Comparison of ENCODE assay signal across 8 mouse cellular contexts in the genomic region with DNA sequence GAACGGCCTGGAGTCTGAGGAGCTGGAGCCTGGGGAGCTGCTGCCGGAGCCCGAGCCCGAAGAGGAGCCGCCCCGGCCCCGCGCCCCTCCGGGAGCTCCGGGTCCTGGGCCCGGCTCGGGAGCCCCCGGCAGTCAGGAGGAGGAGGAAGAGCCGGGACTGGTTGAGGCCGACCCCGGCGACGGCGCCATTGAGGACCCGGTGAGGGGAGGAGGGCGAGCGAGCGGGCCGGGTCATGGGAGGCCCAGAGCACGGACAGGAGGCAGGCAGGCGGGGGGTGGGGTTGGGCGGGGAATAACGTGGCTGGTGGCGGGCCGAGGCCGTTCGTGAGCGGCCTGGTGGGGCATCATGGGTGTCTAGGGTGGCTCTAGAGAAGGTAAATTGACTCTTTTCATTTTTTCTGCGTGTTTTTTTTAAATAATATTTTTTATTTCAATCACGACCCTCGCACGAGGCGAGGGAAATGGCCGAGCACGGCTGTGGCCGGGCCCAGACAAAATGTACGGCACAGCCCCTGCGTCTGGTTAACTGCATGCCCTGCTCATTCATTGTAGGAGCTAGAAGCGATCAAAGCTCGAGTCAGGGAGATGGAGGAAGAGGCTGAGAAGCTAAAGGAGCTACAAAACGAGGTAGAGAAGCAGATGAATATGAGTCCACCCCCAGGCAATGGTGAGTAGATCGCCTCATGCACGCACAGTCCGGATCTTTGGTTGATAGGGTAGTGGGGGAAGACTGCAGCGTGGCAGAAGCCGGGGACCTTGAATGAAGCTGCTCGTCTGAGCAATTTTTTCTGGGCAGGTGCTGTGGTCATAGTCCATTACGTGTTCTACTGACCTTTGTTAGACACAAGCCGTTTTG. TPM values are rescaled to one million over a fixed set of nuclear protein-coding genes. Genes with fewer than 3 reads are reported as not detected.
A peak's percentile ranks its signal among the peaks of the same experiment; 100 is the strongest.
DNase-seq lines count a peak whose midpoint lies in the region; ATAC-seq and TF ChIP-seq lines count a peak whose summit lies in the region.

No protein-coding gene starts in this region.

- H3K9ac ChIP-seq in hindbrain, postnatal 0 days (replicated peaks; ENCODE audit: low read length) = peak overlapping the region; percentile 100
- H3K9ac ChIP-seq in liver, embryonic 12.5 days = peak overlapping the region; percentile 98

- no peak for TF ChIP-seq CTCF in hindbrain, postnatal 0 days (IDR thresholded peaks at IDR 0.05; ENCODE audit: low read depth)
- TF ChIP-seq CTCF in testis, adult 2 months (IDR thresholded peaks at IDR 0.05; ENCODE audit: control insufficient read depth, insufficient read depth, insufficient replicate concordance, low read depth, low read length) = no peak

- no peaks in the 10 kb centered on the region for H3K9me3 ChIP-seq in hindbrain, postnatal 0 days (ENCODE audit: low read length)
- H3K9me3 ChIP-seq in liver, embryonic 12.5 days (replicated peaks) = no peaks in the 10 kb centered on the region

- peak overlapping the region; percentile 78 for H3K4me2 ChIP-seq in hindbrain, postnatal 0 days (ENCODE audit: low read depth, low read length)
- H3K4me2 ChIP-seq in liver, embryonic 12.5 days = peak overlapping the region; percentile 78

- no peaks in the 10 kb centered on the region for H3K27me3 ChIP-seq in hindbrain, postnatal 0 days (ENCODE audit: insufficient read depth, low read length)
- H3K27me3 ChIP-seq in liver, embryonic 12.5 days (replicated peaks) = no peaks in the 10 kb centered on the region
- no peaks in the 10 kb centered on the region for H3K27me3 ChIP-seq in testis, adult 2 months (ENCODE audit: control insufficient read depth, insufficient read depth, low read length)

- WGBS in hindbrain, postnatal 0 days = under 1% methylated on average over 49 of the region's 54 CpGs
- WGBS in liver, embryonic 12.5 days (ENCODE audit: insufficient replicate concordance) = under 1% methylated on average over 54 of the region's 54 CpGs

- ATAC-seq in hindbrain, postnatal 0 days = peak; percentile 54
- peak; percentile 53 for ATAC-seq in liver, embryonic 12.5 days

- peak; percentile 27 to 34 for DNase-seq in layer of hippocampus, postnatal 36 days
- no peak for DNase-seq in layer of hippocampus, adult 9-11 months
- peak; percentile 20 to 40 for DNase-seq in frontal cortex, postnatal 14 days (ENCODE audit: low spot score in 2 of 2)
- peak; percentile 62 for DNase-seq in hindbrain, postnatal 0 days (ENCODE audit: low spot score)
- DNase-seq in naive thymus-derived CD4-positive, alpha-beta T cell, adult 2 months (ENCODE audit: low read depth) = peak; percentile 43

- peak; percentile 60; the same call in 1 of the 2 replicates for TF ChIP-seq POLR2A in testis, adult 2 months (IDR thresholded peaks at IDR 0.05; ENCODE audit: control insufficient read depth, low read depth, low read length)

- H3K27ac ChIP-seq in brown adipose tissue, adult 24 weeks (replicated peaks; ENCODE audit: low read depth, low read length) = peak overlapping the region; percentile 46; the same call in 1 of the 2 replicates
- H3K27ac ChIP-seq in hindbrain, postnatal 0 days = peak overlapping the region; percentile 99
- peak overlapping the region; percentile 88 for H3K27ac ChIP-seq in liver, embryonic 12.5 days
- peak overlapping the region; percentile 95 for H3K27ac ChIP-seq in testis, adult 2 months (ENCODE audit: control insufficient read depth, insufficient read depth, low read depth, low read length)

- peaks cover 25% of the 10 kb centered on the region; the same call in 1 of the 2 replicates for H3K36me3 ChIP-seq in hindbrain, postnatal 0 days (ENCODE audit: insufficient read depth, low read length)
- H3K36me3 ChIP-seq in liver, embryonic 12.5 days = peaks cover 39% of the 10 kb centered on the region
- H3K36me3 ChIP-seq in testis, adult 2 months (ENCODE audit: control insufficient read depth, insufficient read depth, low read length) = peaks cover 5% of the 10 kb centered on the region

- H3K4me1 ChIP-seq in brown adipose tissue, adult 24 weeks (ENCODE audit: control insufficient read depth, insufficient read depth, insufficient read length, low read length) = no peaks in the 10 kb centered on the region; the same call in 1 of the 2 replicates
- no peaks in the 10 kb centered on the region for H3K4me1 ChIP-seq in hindbrain, postnatal 0 days (ENCODE audit: insufficient read depth, low read length)
- H3K4me1 ChIP-seq in liver, embryonic 12.5 days = peaks cover 31% of the 10 kb centered on the region
- peaks cover 6% of the 10 kb centered on the region for H3K4me1 ChIP-seq in testis, adult 2 months (ENCODE audit: control insufficient read depth, insufficient read depth, low read length)

- peak overlapping the region; percentile 89 for H3K4me3 ChIP-seq in brown adipose tissue, adult 24 weeks (ENCODE audit: insufficient read depth, low read depth, low read length)
- peak overlapping the region; percentile 96 for H3K4me3 ChIP-seq in hindbrain, postnatal 0 days (ENCODE audit: low read length)
- H3K4me3 ChIP-seq in liver, embryonic 12.5 days = peak overlapping the region; percentile 92
- H3K4me3 ChIP-seq in testis, adult 2 months (ENCODE audit: control insufficient read depth, low read depth, low read length) = peak overlapping the region; percentile 99

RNA-seq across cellular contexts. Expression of a gene that starts 2.2 kb away (rescaled TPM):
- 100 to 1,000 TPM; 231 to 275 TPM for total RNA-seq in layer of hippocampus, postnatal 36 days (2021)
- 75.5 and 89.7 TPM in 2 replicates for polyA plus RNA-seq in brown adipose tissue, adult 24 weeks (2012; ENCODE audit: insufficient read depth, insufficient read length, missing spikeins)
- total RNA-seq in hindbrain, postnatal 0 days (2014; rRNA removed) = 88.1 and 109 TPM in 2 replicates
- 145 and 154 TPM in 2 replicates for polyA plus RNA-seq in hindbrain, postnatal 0 days (2015; fragmentation: Nextera tagmentation; extraction: Ambion mirVana)
- 97.0 and 97.9 TPM in 2 replicates for polyA plus RNA-seq in liver, embryonic 12.5 days (2016; fragmentation: Nextera tagmentation; extraction: Ambion mirVana)
- 341 and 429 TPM in 2 replicates for polyA plus RNA-seq in testis, adult 2 months (2012; rRNA removed)

RNA-seq across cellular contexts. Expression of a gene that starts 11.3 kb away (rescaled TPM):
- total RNA-seq in layer of hippocampus, postnatal 36 days (2021) = 10 to 100 TPM in 1 of 2 experiments, 1 to 10 TPM in 1; 7.5 to 14.5 TPM
- not detected in 2 replicates for polyA plus RNA-seq in brown adipose tissue, adult 24 weeks (2012; ENCODE audit: insufficient read depth, insufficient read length, missing spikeins)
- total RNA-seq in hindbrain, postnatal 0 days (2014; rRNA removed) = 3.0 and 6.8 TPM in 2 replicates
- polyA plus RNA-seq in hindbrain, postnatal 0 days (2015; fragmentation: Nextera tagmentation; extraction: Ambion mirVana) = 1.3 and 1.9 TPM in 2 replicates
- polyA plus RNA-seq in liver, embryonic 12.5 days (2016; fragmentation: Nextera tagmentation; extraction: Ambion mirVana) = 0.14 TPM in 1 of 2 replicates, not detected in the other
- 2.0 and 2.2 TPM in 2 replicates for polyA plus RNA-seq in testis, adult 2 months (2012; rRNA removed)

RNA-seq across cellular contexts. Expression of a gene that starts 11.3 kb away (rescaled TPM):
- 100 to 1,000 TPM; 120 to 126 TPM for total RNA-seq in layer of hippocampus, postnatal 36 days (2021)
- polyA plus RNA-seq in brown adipose tissue, adult 24 weeks (2012; ENCODE audit: insufficient read depth, insufficient read length, missing spikeins) = 26.3 and 28.2 TPM in 2 replicates
- 28.4 and 37.1 TPM in 2 replicates for total RNA-seq in hindbrain, postnatal 0 days (2014; rRNA removed)
- 4.3 and 4.6 TPM in 2 replicates for polyA plus RNA-seq in hindbrain, postnatal 0 days (2015; fragmentation: Nextera tagmentation; extraction: Ambion mirVana)
- 0.83 and 1.2 TPM in 2 replicates for polyA plus RNA-seq in liver, embryonic 12.5 days (2016; fragmentation: Nextera tagmentation; extraction: Ambion mirVana)
- polyA plus RNA-seq in testis, adult 2 months (2012; rRNA removed) = 29.4 and 31.2 TPM in 2 replicates

RNA-seq across cellular contexts. Expression of a gene that starts 17.2 kb away (rescaled TPM):
- 10 to 100 TPM; 17.9 to 20.7 TPM for total RNA-seq in layer of hippocampus, postnatal 36 days (2021)
- 15.9 and 20.3 TPM in 2 replicates for polyA plus RNA-seq in brown adipose tissue, adult 24 weeks (2012; ENCODE audit: insufficient read depth, insufficient read length, missing spikeins)
- total RNA-seq in hindbrain, postnatal 0 days (2014; rRNA removed) = 21.3 and 26.5 TPM in 2 replicates
- polyA plus RNA-seq in hindbrain, postnatal 0 days (2015; fragmentation: Nextera tagmentation; extraction: Ambion mirVana) = 4.0 and 5.1 TPM in 2 replicates
- 0.80 and 0.83 TPM in 2 replicates for polyA plus RNA-seq in liver, embryonic 12.5 days (2016; fragmentation: Nextera tagmentation; extraction: Ambion mirVana)
- polyA plus RNA-seq in testis, adult 2 months (2012; rRNA removed) = 5.4 TPM in 2 replicates

RNA-seq across cellular contexts. Expression of a gene that starts 18.4 kb away (rescaled TPM):
- total RNA-seq in layer of hippocampus, postnatal 36 days (2021) = 100 to 1,000 TPM; 661 to 670 TPM
- polyA plus RNA-seq in brown adipose tissue, adult 24 weeks (2012; ENCODE audit: insufficient read depth, insufficient read length, missing spikeins) = 4.9 and 6.6 TPM in 2 replicates
- 605 and 606 TPM in 2 replicates for total RNA-seq in hindbrain, postnatal 0 days (2014; rRNA removed)
- polyA plus RNA-seq in hindbrain, postnatal 0 days (2015; fragmentation: Nextera tagmentation; extraction: Ambion mirVana) = 349 and 369 TPM in 2 replicates
- 5.9 and 6.0 TPM in 2 replicates for polyA plus RNA-seq in liver, embryonic 12.5 days (2016; fragmentation: Nextera tagmentation; extraction: Ambion mirVana)
- polyA plus RNA-seq in testis, adult 2 months (2012; rRNA removed) = 27.3 and 27.8 TPM in 2 replicates

Comparison
In these comparisons a context has a peak if more than half of its experiments do, and no peak if none do; other contexts are left out.
1. H3K27ac ChIP-seq: peak in every context shown above with its lines; median percentile 99 in hindbrain, postnatal 0 days; 95 in testis, adult 2 months; 88 in liver, embryonic 12.5 days; 46 in brown adipose tissue, adult 24 weeks.